Mouse (Mus musculus): Measurements from ENCODE around the gene H2-Ab1. TPM values are rescaled to one million over a fixed set of nuclear protein-coding genes. Genes with fewer than 3 reads are reported as not detected.
A peak's percentile ranks its signal among the peaks of the same experiment; 100 is the strongest.
"Not testable (repeated sequence)": the region's sequence is repeated elsewhere in the genome, so short reads cannot be mapped to it uniquely, and the experiment has no call there.

H2-Ab1 gene
- total RNA-seq, 2 experiments from 2014 or later: 1.0 to 1.7 TPM

GRCm38 (mm10) chr17:34305380-34306030 is 48.0 kb downstream of the H2-Ab1 start, which contains the start of gene H2-Eb1:
Gene H2-Eb1, plus strand, starts transcription at chr17:34305867.
- DNase-seq (ENCODE audit: extremely low spot score in 1 of 2, low spot score in 1 of 2): peak; percentile 66 to 83

DNA sequence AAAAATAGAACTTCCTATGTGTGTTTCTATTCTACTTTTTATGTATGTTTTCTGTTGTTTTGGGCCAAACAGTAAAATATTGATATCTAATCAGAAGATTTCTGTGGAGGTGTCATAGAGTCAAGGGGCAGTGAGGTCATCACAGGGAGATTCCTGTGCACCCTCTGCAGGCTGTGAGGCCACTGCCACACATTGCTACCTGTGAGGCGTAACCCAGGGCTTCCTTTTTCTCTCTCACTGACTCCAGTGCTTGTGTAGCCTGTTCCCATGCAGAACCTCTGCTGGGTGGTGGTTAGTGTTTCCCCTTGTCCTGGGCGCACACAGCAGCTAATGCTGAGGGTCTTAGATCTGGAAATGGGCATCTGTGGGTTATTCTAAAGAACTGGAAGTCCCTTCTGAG is 48.9 kb downstream of the H2-Ab1 start:
- no peak for DNase-seq (ENCODE audit: extremely low spot score in 1 of 2, low spot score in 1 of 2)

GRCm38 (mm10) chr17:34307216-34307615 is 49.7 kb downstream of the H2-Ab1 start:
- DNase-seq (ENCODE audit: extremely low spot score in 1 of 2, low spot score in 1 of 2): no peak

DNA sequence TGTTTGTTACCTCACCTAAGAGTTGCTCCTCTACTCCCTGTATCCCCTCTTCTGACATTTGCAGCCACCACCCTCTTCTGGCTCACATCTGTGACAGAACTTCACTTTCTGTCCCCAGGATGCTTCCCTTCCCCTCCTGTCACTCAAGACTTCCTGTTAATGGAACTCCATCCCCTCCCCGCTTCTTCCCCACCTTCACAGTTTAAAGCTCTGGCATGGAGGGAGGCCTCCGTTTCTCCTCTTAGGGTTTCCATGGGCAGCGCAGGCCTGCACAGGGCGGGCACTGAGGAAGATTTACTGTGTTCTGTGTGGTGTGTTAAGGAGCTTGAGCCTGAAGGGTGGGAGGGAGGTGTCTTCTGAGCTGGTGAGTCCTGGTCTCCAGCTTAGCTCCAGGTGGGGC is 50.7 kb downstream of the H2-Ab1 start:
- no peak for DNase-seq (ENCODE audit: extremely low spot score in 1 of 2, low spot score in 1 of 2)

GRCm38 (mm10) chr17:34309225-34309624 is 51.7 kb downstream of the H2-Ab1 start:
- DNase-seq (ENCODE audit: extremely low spot score in 1 of 2, low spot score in 1 of 2): no peak

GRCm38 (mm10) chr17:34309683-34310385 is 52.3 kb downstream of the H2-Ab1 start:
- peak; percentile 48 to 63 for DNase-seq (ENCODE audit: extremely low spot score in 1 of 2, low spot score in 1 of 2)

DNA sequence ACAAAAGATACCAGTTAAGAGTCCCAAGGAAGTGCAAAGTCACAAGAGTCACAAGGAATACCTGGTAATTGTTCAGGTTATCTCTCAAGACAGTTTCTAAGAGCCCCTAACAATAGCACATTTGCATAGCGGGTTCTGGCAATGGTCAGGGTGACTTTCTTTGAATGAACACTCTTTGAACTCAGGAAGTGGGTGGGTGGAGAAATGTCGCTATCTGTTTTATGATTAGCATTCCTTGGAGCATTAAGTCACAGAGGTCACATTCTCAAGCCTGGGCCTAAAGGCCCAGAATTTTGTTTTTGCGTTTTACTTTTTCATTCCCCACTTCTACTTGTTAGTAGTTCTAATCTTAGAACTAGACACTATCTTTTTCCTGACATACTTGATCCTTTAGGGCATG is 53.0 kb downstream of the H2-Ab1 start:
- not testable (repeated sequence) for DNase-seq (ENCODE audit: extremely low spot score in 1 of 2, low spot score in 1 of 2)

DNA sequence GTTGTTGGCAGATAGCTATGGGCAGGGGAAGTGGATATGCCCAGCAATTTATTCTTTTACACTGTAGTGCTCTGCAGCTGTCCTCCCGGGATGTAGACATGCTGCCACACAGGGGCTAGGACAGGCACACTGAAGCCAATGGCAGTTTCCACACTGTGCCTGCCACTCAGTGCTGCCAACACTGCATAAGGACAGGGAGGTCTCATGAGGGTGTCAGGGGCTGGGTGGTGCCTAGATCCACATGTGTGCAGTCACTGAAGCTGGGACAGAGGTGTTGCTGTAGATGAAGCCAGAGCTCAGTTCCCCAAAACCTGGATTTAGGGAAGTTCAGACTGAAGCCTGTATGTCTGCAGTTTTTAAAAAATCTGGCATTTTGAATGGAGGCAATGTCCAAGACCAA is 54.7 kb downstream of the H2-Ab1 start:
- DNase-seq (ENCODE audit: extremely low spot score in 1 of 2, low spot score in 1 of 2): no peak

- peak; percentile 62 to 87 for DNase-seq (ENCODE audit: extremely low spot score in 1 of 2, low spot score in 1 of 2)
Observed at GRCm38 (mm10) chr17:34313393-34313792, 55.9 kb downstream of the H2-Ab1 start.

GRCm38 (mm10) chr17:34314286-34314685 is 56.8 kb downstream of the H2-Ab1 start:
- no peak for DNase-seq (ENCODE audit: extremely low spot score in 1 of 2, low spot score in 1 of 2)

DNA sequence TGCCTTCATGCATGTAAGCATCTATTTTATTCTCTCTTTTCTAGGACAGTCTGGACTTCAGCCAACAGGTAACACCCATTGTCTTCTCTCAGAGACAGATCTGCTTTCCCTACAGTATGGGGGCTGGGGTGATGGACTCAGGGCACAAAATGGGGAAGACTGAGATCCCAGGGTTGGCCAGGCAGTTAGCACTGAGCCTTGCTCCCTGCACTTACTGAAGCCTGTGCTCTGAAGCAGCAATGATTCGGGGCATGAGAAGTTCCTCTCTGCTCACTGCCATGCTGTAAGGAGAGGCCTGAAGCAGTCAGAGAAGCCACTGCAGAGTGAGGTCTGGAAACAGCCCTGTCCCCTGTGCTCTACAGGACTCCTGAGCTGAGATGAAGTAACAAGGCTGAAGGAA is 58.0 kb downstream of the H2-Ab1 start:
- no peak for DNase-seq (ENCODE audit: extremely low spot score in 1 of 2, low spot score in 1 of 2)

DNA sequence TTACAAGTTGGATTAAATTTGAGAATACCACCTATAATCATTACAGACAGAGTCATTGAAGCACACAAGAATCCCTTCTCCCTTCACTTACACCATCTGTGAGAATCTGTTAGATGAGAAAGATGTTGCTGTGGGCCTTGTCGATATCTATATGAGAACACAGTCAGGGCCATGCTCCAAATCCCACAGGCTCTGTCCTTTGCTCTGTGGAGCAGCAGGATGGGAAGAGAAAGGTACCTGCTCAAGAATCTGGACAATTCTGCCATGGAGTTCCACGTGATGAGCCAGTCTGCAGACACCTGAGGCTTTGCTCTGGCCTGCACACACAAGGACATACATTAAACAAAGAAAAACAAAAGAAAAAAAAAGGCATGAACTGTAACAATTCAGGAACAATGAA is 59.2 kb downstream of the H2-Ab1 start:
- no peak for DNase-seq (ENCODE audit: extremely low spot score in 1 of 2, low spot score in 1 of 2)

DNA sequence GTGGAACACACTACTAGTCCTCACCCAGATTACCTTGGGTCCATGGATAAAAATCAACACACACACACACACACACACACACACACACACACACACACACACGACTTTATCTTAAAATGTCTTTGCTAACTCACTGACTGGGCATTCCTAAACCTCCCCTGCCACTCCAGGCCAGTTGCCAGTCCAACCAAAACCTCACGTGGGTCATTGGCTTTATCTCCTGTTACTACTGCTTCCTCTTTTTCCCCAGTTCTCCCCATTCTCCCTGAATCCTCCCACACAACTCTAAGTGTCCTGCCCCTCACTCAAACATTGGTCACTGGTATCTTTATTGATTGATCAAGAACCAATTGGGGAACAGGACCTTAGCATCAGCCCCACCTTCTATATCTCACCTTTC is 59.8 kb downstream of the H2-Ab1 start:
- DNase-seq (ENCODE audit: extremely low spot score in 1 of 2, low spot score in 1 of 2): no peak

Other genes starting within 250 kb of the H2-Ab1 start
- 10 to 100 TPM; 37.1 to 44.3 TPM for gene Ring1, start 233.0 kb upstream of the H2-Ab1 start, total RNA-seq (2021)
- 10 to 100 TPM; 54.3 to 63.9 TPM for gene H2-Ke6, start 229.6 kb upstream of the H2-Ab1 start, total RNA-seq (2021)
- gene Slc39a7, start 226.0 kb upstream of the H2-Ab1 start, total RNA-seq (2021): 10 to 100 TPM; 94.3 to 95.5 TPM
- 10 to 100 TPM; 76.0 to 83.6 TPM for gene Rxrb, start 225.9 kb upstream of the H2-Ab1 start, total RNA-seq (2021)
- 10 to 100 TPM; 23.5 to 25.3 TPM for gene Col11a2, start 218.3 kb upstream of the H2-Ab1 start, total RNA-seq (2021)
- under 1 TPM; 0.42 to 0.45 TPM for gene H2-Oa, start 165.3 kb upstream of the H2-Ab1 start, total RNA-seq (2021)
- gene H2-DMa, start 138.1 kb upstream of the H2-Ab1 start, total RNA-seq (2021): 10 to 100 TPM; 32.3 to 35.1 TPM
- 100 to 1,000 TPM; 196 to 216 TPM for gene Brd2, start 135.1 kb upstream of the H2-Ab1 start, total RNA-seq (2021)
- under 1 TPM; 0.69 to 0.94 TPM for gene H2-DMb2, start 114.4 kb upstream of the H2-Ab1 start, total RNA-seq (2021)
- 1 to 10 TPM; 1.8 to 3.4 TPM for gene H2-DMb1, start 104.6 kb upstream of the H2-Ab1 start, total RNA-seq (2021)
- gene Tap1, start 70.1 kb upstream of the H2-Ab1 start, total RNA-seq (2021): 1 to 10 TPM; 3.0 to 3.4 TPM
- 1 to 10 TPM; 1.6 to 1.7 TPM for gene Psmb9, start 69.9 kb upstream of the H2-Ab1 start, total RNA-seq (2021)
- gene Psmb8, start 60.0 kb upstream of the H2-Ab1 start, total RNA-seq (2021): 1 to 10 TPM; 2.2 to 3.3 TPM
- 1 to 10 TPM; 7.0 to 8.9 TPM for gene Tap2, start 54.2 kb upstream of the H2-Ab1 start, total RNA-seq (2021)
- under 1 TPM; 0.25 to 0.47 TPM for gene H2-Ob, start 18.8 kb upstream of the H2-Ab1 start, total RNA-seq (2021)
- gene H2-Aa, start 30.1 kb downstream of the H2-Ab1 start, total RNA-seq (2021): 1 to 10 TPM; 1.1 to 1.3 TPM
- gene H2-Eb1, start 48.2 kb downstream of the H2-Ab1 start, total RNA-seq (2021): 1 to 10 TPM; 1.0 to 1.6 TPM
- not detected for gene H2-Eb2, start 68.0 kb downstream of the H2-Ab1 start, total RNA-seq (2021)
- 1 to 10 TPM in 1 of 2 experiments, under 1 TPM in 1; 0.86 to 1.1 TPM for gene Btnl2, start 97.1 kb downstream of the H2-Ab1 start, total RNA-seq (2021)
- gene Btnl1, start 119.4 kb downstream of the H2-Ab1 start, total RNA-seq (2021): not detected
- gene BC051142, start 141.1 kb downstream of the H2-Ab1 start, total RNA-seq (2021): 1 to 10 TPM; 3.3 to 4.0 TPM
- gene Btnl4, start 219.6 kb downstream of the H2-Ab1 start, total RNA-seq (2021): not detected

All from layer of hippocampus, postnatal 25 days (tissue).